Mouse (Mus musculus) left cerebral cortex, adult 18-20 months (tissue): ENCODE measurements at regions not wholly inside any gene's neighbourhood (a gene's known extent, or its start where the extent isn't known, plus 50 kb on each side); places are given as distances from the start of the nearest gene placed in this dataset.
A peak's percentile ranks its signal among the peaks of the same experiment; 100 is the strongest.

Experiments used
- DNase-seq, 2 experiments: peaks; one replicate each; pipeline ENCODE4 v3.0.0; 2021 to 2022; ENCODE audit warnings: low spot score in 2 of 2, mixed read lengths in 1 of 2

DNA sequence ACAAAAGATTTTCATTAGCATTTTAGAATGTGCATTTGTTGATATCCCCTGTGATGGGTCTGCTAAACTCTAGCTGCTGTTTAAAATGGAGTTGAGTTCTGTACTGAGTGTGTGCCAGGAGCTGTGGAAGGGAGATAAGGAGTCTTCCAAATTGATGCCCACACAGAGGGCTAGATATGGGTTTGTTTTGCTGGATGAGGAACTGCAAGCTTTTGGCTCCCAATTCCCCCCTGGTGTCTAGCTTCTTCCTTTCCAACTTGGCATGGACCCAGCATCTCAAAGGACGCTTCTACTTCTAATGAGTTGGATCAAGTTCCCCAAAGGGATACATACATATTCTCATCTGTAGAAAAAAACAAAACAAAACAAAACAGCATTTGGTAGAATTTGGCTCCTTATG lies 577.0 kb upstream of the Large1 start:
- peak; percentile 18 to 31 for DNase-seq

DNA sequence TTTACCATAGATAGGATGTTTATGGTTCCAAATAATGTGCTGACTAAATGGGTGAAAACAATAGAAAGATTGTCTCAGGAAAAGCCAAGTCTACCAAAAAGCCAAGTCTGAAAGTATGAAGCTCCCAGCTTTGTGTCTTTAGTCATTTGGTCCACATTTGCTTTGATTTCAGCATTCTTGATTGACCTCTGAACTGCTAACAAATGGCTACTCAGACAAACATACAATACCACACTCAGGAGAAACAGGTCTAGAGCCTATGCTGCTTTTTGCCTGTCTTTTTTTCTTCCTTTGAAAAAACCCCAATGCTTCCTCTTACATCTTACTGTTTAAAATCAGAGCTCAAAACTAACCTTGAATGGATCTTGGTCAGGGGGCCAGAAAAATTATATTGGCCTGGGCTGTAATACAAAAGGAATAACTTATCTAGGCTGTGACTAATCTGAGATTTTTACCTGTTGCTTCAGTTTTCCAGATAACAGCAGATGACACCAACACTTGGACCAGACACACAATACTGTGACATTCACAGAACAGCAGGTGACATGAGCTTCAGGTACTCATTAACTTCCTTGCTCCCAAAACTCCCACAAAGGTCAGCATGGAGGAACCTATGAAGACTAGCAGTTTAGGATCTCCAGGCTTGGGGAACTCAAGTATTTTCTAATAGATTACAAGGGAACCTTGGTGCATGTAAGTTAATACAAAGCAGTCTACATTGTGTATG lies 572.3 kb upstream of the Large1 start:
- no peak for DNase-seq

DNA sequence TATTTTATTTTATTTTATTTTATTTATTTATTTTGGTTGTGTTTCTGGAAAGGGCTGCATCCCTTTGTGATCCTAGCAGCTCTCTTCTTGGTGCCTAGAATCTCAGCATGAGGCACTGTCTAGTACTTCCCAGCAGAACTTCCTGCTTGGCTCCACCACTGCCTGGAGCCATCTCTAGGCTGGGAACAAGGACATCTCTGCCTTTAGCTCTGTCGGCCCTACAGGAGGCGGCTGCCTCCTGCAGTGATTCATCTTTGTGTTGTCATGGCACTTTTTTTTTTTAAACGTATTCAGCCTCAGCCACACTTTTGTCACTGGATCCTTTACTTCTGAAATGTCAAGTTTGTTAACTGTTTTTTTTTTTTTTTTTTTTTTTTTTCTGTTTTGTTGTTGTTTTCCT lies 569.8 kb upstream of the Large1 start:
- DNase-seq = peak; percentile 15 to 45

DNA sequence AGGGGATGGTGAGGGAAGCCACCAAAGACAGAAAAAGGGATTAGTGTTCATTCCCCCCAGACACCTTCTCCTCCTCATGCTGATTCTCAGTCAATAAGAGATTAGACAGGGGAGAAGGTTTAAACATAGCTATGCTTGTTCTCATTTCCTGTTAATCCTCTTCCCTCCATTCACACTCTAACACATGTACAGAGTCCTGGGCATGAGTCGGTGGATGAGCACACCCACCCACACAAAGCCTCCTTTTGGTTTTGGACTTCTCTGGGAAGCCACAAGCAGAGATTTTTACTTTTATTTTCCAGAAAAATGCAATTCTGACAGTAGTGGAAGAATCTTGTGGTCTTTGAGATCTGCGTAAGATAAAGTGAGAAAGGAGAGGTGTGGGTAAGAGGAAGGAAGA lies 567.8 kb upstream of the Large1 start:
- peak; percentile 20 to 23 for DNase-seq

DNA sequence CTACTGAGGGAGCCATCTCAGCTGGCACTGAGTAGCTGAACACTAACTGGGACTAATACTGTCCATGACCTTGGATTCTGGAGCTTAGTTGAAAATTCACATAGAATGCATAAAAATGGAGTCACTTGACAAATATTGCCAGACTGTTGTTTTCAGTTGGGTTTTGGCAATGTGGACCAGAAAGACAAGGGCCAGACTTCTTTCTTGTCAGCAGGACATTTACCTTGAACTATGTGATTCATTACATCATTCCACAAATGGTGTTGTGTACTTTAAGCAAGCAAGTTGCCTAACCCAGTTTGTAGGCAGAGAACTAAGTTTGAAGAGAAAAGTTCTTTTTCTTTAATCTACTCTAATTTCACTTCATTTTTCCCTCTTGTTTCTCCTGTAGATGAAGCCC lies 567.2 kb upstream of the Large1 start:
- DNase-seq = no peak

DNA sequence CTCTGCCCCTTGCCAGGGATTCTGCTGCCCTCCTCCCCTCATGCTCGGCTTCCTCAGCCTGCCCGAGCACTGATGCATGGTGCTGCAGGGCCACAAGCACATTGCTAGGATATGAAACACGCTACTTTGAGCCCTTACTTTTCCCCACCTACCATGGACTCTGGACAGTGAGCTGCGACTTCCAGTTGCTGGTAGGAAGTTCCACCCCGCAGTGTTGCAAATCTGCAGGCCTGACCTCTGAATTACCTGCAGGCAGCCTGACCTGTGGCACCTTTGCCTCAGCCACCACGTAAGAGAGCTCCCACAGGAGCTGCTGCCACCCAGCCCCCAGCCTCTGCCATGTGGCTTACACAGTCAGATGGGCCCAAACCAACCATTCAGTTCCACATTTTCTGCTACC lies 551.7 kb upstream of the Large1 start:
- DNase-seq = no peak

DNA sequence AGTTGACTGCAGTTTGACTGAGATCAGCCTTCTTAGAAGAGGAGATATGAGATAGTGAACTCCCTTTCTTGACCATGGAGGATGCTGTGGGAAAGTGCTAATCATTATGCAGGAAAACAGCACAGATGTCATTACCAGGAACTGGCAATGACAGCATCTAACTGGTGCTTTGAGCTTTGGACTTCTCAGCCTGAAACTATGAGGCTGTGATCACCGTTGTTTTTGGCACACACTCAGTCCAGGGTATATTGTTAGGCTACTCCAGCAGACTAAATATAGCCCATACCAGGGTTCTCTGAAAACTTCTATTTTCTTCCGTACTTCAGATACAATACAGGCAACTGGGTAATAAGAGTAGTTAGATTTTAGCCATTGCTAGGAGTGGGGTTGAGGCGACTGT lies 550.5 kb upstream of the Large1 start:
- no peak for DNase-seq

DNA sequence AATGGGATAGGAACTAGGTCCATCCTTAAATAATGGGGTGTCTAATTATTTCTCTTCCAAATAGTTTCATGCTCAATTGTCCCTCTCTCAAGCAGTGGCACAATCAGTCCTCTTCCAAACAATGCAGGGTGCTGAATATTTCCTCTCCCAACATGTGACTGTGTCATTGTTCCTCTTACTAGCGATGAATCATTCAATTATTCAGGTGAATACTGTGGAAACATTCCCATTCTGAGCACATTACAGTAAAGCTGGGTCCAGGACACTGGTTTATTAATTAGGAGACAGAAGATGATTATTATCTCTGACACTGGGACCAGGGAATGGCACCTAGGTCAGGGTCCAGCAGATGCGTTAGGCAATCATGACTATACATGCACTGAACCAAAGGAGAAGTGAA lies 532.6 kb upstream of the Large1 start:
- DNase-seq = no peak

DNA sequence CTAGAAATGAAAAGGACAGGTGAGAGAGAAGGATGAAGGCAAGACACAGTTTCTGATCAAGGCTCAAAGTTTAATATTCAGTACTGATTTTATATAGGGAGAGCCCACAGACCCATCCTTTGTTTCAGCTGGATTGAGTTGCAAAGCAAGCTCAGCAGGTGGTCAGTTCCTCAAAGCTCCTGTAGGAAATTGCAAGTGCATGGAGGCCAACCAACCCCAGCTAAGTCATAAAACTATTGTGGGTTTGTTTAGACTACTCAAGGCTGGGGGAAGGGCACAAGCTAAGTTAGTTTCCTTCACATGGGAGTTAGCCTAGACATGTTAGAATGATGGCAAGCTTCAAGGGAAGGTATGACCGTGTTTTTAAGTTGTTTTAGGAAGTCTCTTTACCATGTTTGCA lies 528.3 kb upstream of the Large1 start:
- no peak for DNase-seq
